11 mouse cellular contexts compared by ENCODE assay signal in genomic region chr10:61331046-61331445, GRCm38 (mm10). TPM values are rescaled to one million over a fixed set of nuclear protein-coding genes. Genes with fewer than 3 reads are reported as not detected.
A peak's percentile ranks its signal among the peaks of the same experiment; 100 is the strongest.
DNase-seq lines count a peak whose midpoint lies in the region; ATAC-seq and TF ChIP-seq lines count a peak whose summit lies in the region.
"Had no signal": no experiment of that assay in that cellular context is flagged by ENCODE, and none has a peak within 500 bp of the region (broad histone marks: within the 10 kb centered on the region; RNA-seq: fewer than 3 reads in every experiment).

No protein-coding gene starts in this region.

- WGBS in lung, adult 2 months: 73% methylated on average over 5 of the region's 5 CpGs
- 74% methylated on average over 5 of the region's 5 CpGs for WGBS in intestine, postnatal 0 days

- no peaks in the 10 kb centered on the region for H3K36me3 ChIP-seq in intestine, postnatal 0 days (ENCODE audit: control insufficient read depth, insufficient read depth)
- H3K36me3 ChIP-seq: G1E had no signal

- no peak for TF ChIP-seq CTCF in lung, adult 2 months (IDR thresholded peaks at IDR 0.05; ENCODE audit: insufficient read depth, low read length)
- TF ChIP-seq CTCF in layer of hippocampus, adult 2 months (conservative IDR thresholded peaks at IDR 0.05): no peak
- no peak for TF ChIP-seq CTCF in intestine, postnatal 0 days (IDR thresholded peaks at IDR 0.05; ENCODE audit: low read depth)

- H3K9me3 ChIP-seq in intestine, postnatal 0 days (ENCODE audit: control insufficient read depth): no peaks in the 10 kb centered on the region
- H3K9me3 ChIP-seq: G1E had no signal

- H3K4me3 ChIP-seq in lung, adult 2 months (replicated peaks; ENCODE audit: extremely low read depth, low read depth, low read length): no peak overlapping the region
- H3K4me3 ChIP-seq in layer of hippocampus, adult 2 months: no peak overlapping the region
- no peak overlapping the region for H3K4me3 ChIP-seq in intestine, postnatal 0 days (ENCODE audit: low read depth, low read length)
- H3K4me3 ChIP-seq: erythroblast, embryonic 14.5 days had no signal

- H3K27me3 ChIP-seq in intestine, postnatal 0 days (replicated peaks; ENCODE audit: control insufficient read depth, insufficient read depth, low read length): no peaks in the 10 kb centered on the region

- no peaks in the 10 kb centered on the region for H3K4me1 ChIP-seq in lung, adult 2 months (ENCODE audit: control insufficient read depth, insufficient read depth, low read length)
- H3K4me1 ChIP-seq in intestine, postnatal 0 days (replicated peaks; ENCODE audit: control insufficient read depth, insufficient read depth, low read length): no peaks in the 10 kb centered on the region; the same call in 1 of the 2 replicates

- ATAC-seq in frontal cortex, adult (ENCODE audit: low TSS enrichment): peak; percentile 100
- no peak for ATAC-seq in monocyte, adult 5-6 weeks (replicated peaks; ENCODE audit: insufficient number of reproducible peaks, low FRiP score, low TSS enrichment, poor library complexity, severe bottlenecking)
- ATAC-seq in intestine, postnatal 0 days: no peak

- no peak overlapping the region for H3K4me2 ChIP-seq in intestine, postnatal 0 days (replicated peaks; ENCODE audit: low read depth)

- H3K9ac ChIP-seq in intestine, postnatal 0 days (ENCODE audit: low read depth, low read length): no peak overlapping the region

- peak; percentile 37 to 41 for DNase-seq in lung, adult 18-20 months
- no peak for DNase-seq in lung, adult 2 months
- peak; percentile 85 to 89 for DNase-seq in layer of hippocampus, adult 2 months (ENCODE audit: low spot score in 2 of 2)
- peak; percentile 66 for DNase-seq in lung, postnatal 36 days
- no peak for DNase-seq in thymus, postnatal 4 days

- H3K27ac ChIP-seq in layer of hippocampus, adult 2 months: peak overlapping the region; percentile 78
- no peak overlapping the region for H3K27ac ChIP-seq in intestine, postnatal 0 days (ENCODE audit: low read depth, low read length)

- no peak for TF ChIP-seq POLR2A in lung, adult 2 months (IDR thresholded peaks at IDR 0.05; ENCODE audit: borderline replicate concordance, extremely low read depth, low read depth, low read length)

RNA-seq across cellular contexts. Expression of gene Prf1, which starts 33.4 kb away (rescaled TPM):
- polyA plus RNA-seq in lung, adult 2 months (2012; rRNA removed): 6.2 and 8.0 TPM in 2 replicates
- total RNA-seq in layer of hippocampus, adult 2 months (2021): not detected
- total RNA-seq in monocyte, adult 5-6 weeks (2017): 250 to 831 TPM (median 313 TPM) in 3 replicates
- not detected in 2 replicates for polyA plus RNA-seq in intestine, postnatal 0 days (2015; fragmentation: Nextera tagmentation; extraction: Ambion mirVana)
- polyA plus RNA-seq: erythroblast, embryonic 14.5 days; G1E; testis, adult 2 months had no signal

RNA-seq across cellular contexts. Expression of gene Pald1, which starts 52.3 kb away (rescaled TPM):
- 69.1 and 76.2 TPM in 2 replicates for polyA plus RNA-seq in lung, adult 2 months (2012; rRNA removed)
- 10 to 100 TPM; 15.2 to 16.3 TPM for total RNA-seq in layer of hippocampus, adult 2 months (2021)
- 1.8 to 8.2 TPM (median 7.5 TPM) in 3 replicates for total RNA-seq in monocyte, adult 5-6 weeks (2017)
- polyA plus RNA-seq in intestine, postnatal 0 days (2015; fragmentation: Nextera tagmentation; extraction: Ambion mirVana): 4.1 and 4.4 TPM in 2 replicates
- total RNA-seq: G1E had no signal

RNA-seq across cellular contexts. Expression of gene Adamts14, which starts 57.8 kb away (rescaled TPM):
- polyA plus RNA-seq in lung, adult 2 months (2012; rRNA removed): 3.6 TPM in 2 replicates
- total RNA-seq in layer of hippocampus, adult 2 months (2021): 1 to 10 TPM in 1 of 2 experiments, under 1 TPM in 1; 0.92 to 1.5 TPM
- total RNA-seq in monocyte, adult 5-6 weeks (2017): 25.6 to 108 TPM (median 30.9 TPM) in 3 replicates
- polyA plus RNA-seq in intestine, postnatal 0 days (2015; fragmentation: Nextera tagmentation; extraction: Ambion mirVana): 0.60 and 0.73 TPM in 2 replicates
- total RNA-seq: G1E had no signal
- polyA plus RNA-seq: erythroblast, embryonic 14.5 days; G1E had no signal

Comparison
In these comparisons a context has a peak if more than half of its experiments do, and no peak if none do; other contexts are left out.
1. DNase-seq: peak in lung, adult 18-20 months (2 of 2), layer of hippocampus, adult 2 months (2 of 2) and lung, postnatal 36 days (single experiment); none in lung, adult 2 months (single experiment) and thymus, postnatal 4 days (single experiment).
2. RNA of gene Prf1, which starts 33.4 kb away (total RNA-seq): 250 to 831 TPM in monocyte, adult 5-6 weeks; not detected in layer of hippocampus, adult 2 months; every median in the first group is over 100 times any median in the second.
3. RNA of gene Adamts14, which starts 57.8 kb away (total RNA-seq): 25.6 to 108 TPM in monocyte, adult 5-6 weeks; 0.92 to 1.5 TPM in layer of hippocampus, adult 2 months; every median in the first group is over 10 times any median in the second.